Mouse (Mus musculus) monocyte, adult 2 months (primary cell): ENCODE measurements around the gene Gm28041.
A peak's percentile ranks its signal among the peaks of the same experiment; 100 is the strongest.
"Not testable (repeated sequence)": the region's sequence is repeated elsewhere in the genome, so short reads cannot be mapped to it uniquely, and the experiment has no call there.

Source experiments
- DNase-seq, 2 experiments: peaks; one replicate each; pipeline ENCODE4 v3.0.0; 2022; ENCODE audit warnings: low spot score in 2 of 2, low read depth in 1 of 2

The Gm28041 gene

GRCm38 (mm10) chr13:67375050-67375911 lies at the start of gene Gm28041, which contains the start of gene Zfp456:
Gene Gm28041 (minus strand): TSS chr13:67375733.
Gene Zfp456 (minus strand): TSS chr13:67375810.
- DNase-seq = peak; percentile 50 to 73

- DNase-seq = not testable (repeated sequence)
These were observed 47.0 kb upstream of the Gm28041 start for GRCm38 (mm10) chr13:67422532-67422931.

GRCm38 (mm10) chr13:67421207-67421857 lies 45.8 kb upstream of the Gm28041 start, which contains the start of gene Zfp459:
Gene Zfp459 (minus strand): TSS chr13:67421418.
- DNase-seq = no peak

- no peak for DNase-seq
These were observed 45.1 kb upstream of the Gm28041 start for GRCm38 (mm10) chr13:67420558-67421206.

DNA sequence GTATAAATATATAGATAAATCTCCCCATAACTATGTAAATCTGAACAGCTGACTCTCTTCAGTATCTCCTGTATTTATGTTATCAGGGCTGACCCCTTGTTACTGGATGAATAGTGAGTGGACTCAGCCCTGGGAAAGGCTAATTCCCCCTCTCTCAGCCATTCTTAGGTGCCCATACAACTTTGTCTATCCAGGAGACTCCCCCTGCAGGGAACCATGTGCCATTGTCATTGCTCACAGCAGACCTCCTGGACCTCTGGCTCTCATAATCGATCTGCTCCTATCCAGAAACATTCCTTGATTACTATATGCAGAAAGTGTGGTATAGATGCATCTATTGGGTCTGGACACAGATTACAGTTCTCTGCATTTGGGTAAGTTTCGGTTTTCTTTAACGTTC lies 41.3 kb upstream of the Gm28041 start:
- no peak for DNase-seq

DNA sequence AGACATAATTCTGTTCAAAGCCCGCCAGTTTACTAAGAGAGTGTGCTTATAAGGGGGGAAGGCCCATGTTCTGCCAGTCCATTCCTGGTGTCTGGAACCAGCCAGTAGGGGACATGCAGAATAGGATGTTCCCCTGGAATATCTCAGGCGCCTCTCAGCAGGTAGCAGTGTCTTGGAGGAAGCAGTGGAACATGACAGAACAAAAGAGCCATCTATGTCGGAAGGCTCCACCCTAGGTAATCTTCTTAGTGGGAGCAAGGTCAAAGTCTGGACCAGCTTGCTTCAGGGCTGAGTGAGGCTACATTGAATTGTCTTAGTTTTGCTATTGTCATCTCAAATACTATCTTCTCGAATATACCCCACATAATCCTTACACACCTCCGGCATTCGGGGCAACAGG lies 40.2 kb upstream of the Gm28041 start:
- no peak for DNase-seq

DNA sequence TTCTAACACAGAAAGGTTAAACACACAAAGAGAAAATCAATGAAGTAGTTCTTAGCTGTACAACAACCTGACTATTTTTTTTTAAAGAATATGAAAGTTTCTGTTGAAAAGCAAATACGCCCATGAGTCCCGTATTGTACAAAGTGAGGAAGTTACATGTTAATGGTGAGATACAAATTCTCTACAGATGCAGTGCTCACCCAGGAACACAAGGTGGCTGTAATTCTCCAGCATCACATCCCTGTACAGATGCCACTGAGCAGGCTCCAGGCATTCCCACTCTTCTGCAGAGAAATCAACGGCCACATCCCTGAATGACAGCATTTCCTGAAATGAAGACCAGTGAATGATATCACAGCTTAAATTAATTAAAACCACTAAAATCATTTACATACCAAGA lies 38.1 kb upstream of the Gm28041 start:
- DNase-seq = not testable (repeated sequence)

DNA sequence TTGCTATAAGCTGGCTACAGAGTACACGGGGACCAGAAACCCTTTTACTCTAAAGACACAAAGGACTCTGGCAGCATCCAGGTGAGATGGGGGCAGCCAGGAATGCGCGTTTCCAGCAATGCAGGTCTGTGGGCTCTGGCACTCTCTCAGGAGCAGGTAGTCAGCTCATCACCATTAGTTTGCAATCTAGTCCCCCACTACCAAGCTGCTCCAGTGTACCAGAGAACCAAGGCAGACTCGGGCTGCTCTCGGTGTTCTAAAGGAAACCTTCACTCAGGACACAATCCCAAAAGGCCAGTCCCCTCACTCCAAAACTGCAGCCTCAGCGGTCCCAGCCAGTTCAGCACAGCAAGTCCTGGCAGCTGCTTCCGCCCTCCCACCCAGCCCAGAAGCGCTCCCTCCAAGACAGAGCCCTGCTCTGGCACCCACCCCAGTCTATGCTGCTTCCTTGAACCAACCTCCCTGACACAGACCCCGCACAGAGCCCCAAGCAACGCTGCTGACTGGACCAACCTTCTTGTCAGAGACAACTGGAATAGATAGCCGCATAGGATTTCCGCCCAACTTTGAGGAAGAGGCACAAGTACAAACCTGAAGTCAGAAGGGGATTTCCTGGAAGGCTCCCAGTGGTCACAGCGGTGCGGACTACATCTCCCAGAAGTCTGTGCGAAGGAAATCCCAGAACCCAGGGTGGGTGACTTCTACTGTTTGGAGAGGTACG lies 23.8 kb upstream of the Gm28041 start, which contains the start of gene Zfp429:
Gene Zfp429 (minus strand): TSS at position 637 of the 721 bp plus-strand sequence.
- DNase-seq = peak in 1 of 2 experiments; percentile 54

DNA sequence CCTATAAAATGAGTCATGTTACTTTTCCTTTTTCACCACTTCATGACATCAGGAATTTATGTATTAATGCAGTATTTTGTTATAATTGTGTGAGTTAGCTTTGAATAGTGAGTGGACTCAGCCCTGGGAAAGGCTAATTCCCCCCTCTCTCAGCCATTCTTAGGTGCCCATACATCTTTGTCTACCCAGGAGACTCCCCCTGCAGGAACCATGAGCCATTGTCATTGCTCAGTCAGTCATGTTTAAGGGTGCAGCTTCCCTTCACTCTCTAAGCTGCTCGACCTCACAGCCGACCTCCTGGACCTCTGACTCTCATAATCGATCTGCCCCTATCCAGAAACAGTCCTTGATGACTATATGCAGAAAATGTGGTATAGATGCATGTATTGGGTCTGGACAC lies 722 bp upstream of the Gm28041 start:
- not testable (repeated sequence) for DNase-seq

GRCm38 (mm10) chr13:67360131-67360744 lies 15.3 kb downstream of the Gm28041 start, which contains the start of the genes Gm28044 and Zfp953:
Gene Gm28044 (minus strand): TSS chr13:67360536.
Gene Zfp953 (minus strand): TSS chr13:67360605.
- DNase-seq = peak; percentile 70 to 85

- no peak for DNase-seq
These were observed 23.7 kb downstream of the Gm28041 start for GRCm38 (mm10) chr13:67351854-67352253.

DNA sequence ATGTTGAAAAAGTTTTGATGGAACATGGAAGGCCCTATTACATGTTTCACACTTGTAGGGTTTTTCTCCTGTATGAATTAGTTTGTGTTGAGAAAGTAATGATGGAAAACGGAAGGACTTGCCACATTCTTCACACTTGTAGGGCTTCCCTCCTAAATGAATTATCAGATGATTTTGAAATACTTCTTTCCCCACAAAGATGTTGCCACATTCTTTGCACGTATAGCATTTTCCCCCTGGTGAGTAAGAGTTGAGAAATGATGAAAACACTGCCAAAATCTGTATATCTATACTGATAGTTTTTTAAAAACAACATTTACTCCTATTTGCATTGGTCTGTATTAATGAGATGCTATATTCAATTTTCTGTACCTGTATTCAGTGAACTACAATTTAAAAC lies 32.1 kb downstream of the Gm28041 start:
- no peak for DNase-seq

- DNase-seq = no peak
These were observed 42.7 kb downstream of the Gm28041 start for GRCm38 (mm10) chr13:67332877-67333276.

- peak; percentile 57 to 78 for DNase-seq
These were observed 43.4 kb downstream of the Gm28041 start, which contains the start of gene Zfp595 for GRCm38 (mm10) chr13:67332019-67332724. Gene Zfp595 (minus strand): TSS chr13:67332570.

DNA sequence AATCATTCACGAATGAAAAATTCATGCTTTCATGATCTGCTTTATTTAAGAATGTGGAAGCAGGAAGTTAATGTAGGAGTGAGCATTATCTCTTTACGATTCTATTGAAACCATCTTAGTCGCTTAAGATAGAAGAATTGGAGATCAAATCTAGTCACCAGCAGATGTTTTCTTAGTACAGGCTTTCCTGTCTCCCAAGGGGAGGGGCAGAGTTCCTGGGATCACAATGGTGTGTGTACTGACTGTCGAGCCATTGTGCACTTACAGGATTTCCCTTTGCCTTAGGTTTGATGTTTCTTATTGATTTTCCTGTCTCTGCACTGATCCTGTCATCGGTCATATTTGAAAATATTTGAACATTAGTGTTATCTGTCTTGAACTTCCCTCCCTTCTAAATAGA lies 68.8 kb downstream of the Gm28041 start:
- DNase-seq = no peak

GRCm38 (mm10) chr13:67305822-67306672 lies 69.5 kb downstream of the Gm28041 start, which contains the start of gene Zfp457:
Gene Zfp457 (minus strand): TSS chr13:67306485.
- peak; percentile 59 to 75 for DNase-seq
